Mouse (Mus musculus) kidney, embryonic 14.5 days (tissue): ENCODE measurements around the gene Psmd13. TPM values are rescaled to one million over a fixed set of nuclear protein-coding genes. Genes with fewer than 3 reads are reported as not detected.
A peak's percentile ranks its signal among the peaks of the same experiment; 100 is the strongest.
"Not testable (repeated sequence)": the region's sequence is repeated elsewhere in the genome, so short reads cannot be mapped to it uniquely, and the experiment has no call there.

Source experiments
- ATAC-seq: fragments of 200-750 bp; cut with Nextera tagmentation; 2 replicates; pipeline ENCODE4 v1.8.0; 2017; ENCODE audit warnings: moderate number of reproducible peaks, mild to moderate bottlenecking, moderate TSS enrichment, moderate library complexity; ENCODE audit not compliant: low FRiP score, low TSS enrichment
- H3K27ac ChIP-seq: fragments of 300-500 bp; sonication (generic); 2 replicates; pipeline ENCODE4 v1.5.1; 2014; ENCODE audit warnings: low read depth, mild to moderate bottlenecking, low read length, moderate library complexity, mixed read lengths
- H3K27me3 ChIP-seq: fragments of 300-500 bp; sonication (generic); 2 replicates; pipeline ENCODE4 v1.6.1; 2014; ENCODE audit warnings: mild to moderate bottlenecking, low read length; ENCODE audit not compliant: control insufficient read depth, insufficient read depth
- H3K36me3 ChIP-seq: fragments of 300-500 bp; sonication (generic); 2 replicates; pipeline ENCODE4 v1.6.1; 2014; ENCODE audit warnings: low read length, mixed read lengths; ENCODE audit not compliant: control insufficient read depth, insufficient read depth
- H3K4me1 ChIP-seq: fragments of 300-500 bp; sonication (generic); 2 replicates; pipeline ENCODE4 v1.6.1; 2014; ENCODE audit warnings: low read length, mixed read lengths; ENCODE audit not compliant: control insufficient read depth, insufficient read depth
- H3K4me2 ChIP-seq: fragments of 300-500 bp; sonication (generic); replicated peaks from 2 replicates; pipeline ENCODE4 v1.6.1; 2014; ENCODE audit warnings: low read depth, mild to moderate bottlenecking, low read length
- H3K4me3 ChIP-seq: fragments of 300-500 bp; sonication (generic); 2 replicates; pipeline ENCODE4 v1.5.1; 2014; ENCODE audit warnings: mild to moderate bottlenecking, low read length
- H3K9ac ChIP-seq: fragments of 300-500 bp; sonication (generic); 2 replicates; pipeline ENCODE4 v1.6.1; 2014; ENCODE audit warnings: low read depth, mild to moderate bottlenecking, low read length, moderate library complexity
- H3K9me3 ChIP-seq: fragments of 300-500 bp; sonication (generic); 2 replicates; pipeline ENCODE4 v1.6.1; 2016; ENCODE audit warnings: low read length; ENCODE audit not compliant: control insufficient read depth
- WGBS: fragments of 180-500 bp; shearing (Covaris S2); extraction: QIAGEN DNeasy Blood & Tissue Kit; methylation state at CpG from one replicate; pipeline ENCODE4 v1.1.7; 2014; 5-methylcytosine and 5-hydroxymethylcytosine counted together
- polyA plus RNA-seq: library from polyadenylated mRNA; unstranded; fragments of >200 nt; fragmentation: Nextera tagmentation; extraction: Ambion mirVana; gene quantifications from 2 replicates; pipeline ENCODE4 v1.2.1, GENCODE M21; 2014

The Psmd13 gene
- polyA plus RNA-seq, 1 experiment from 2014 or later, result 148 TPM

GRCm38 (mm10) chr7:140874224-140874623 lies 7.5 kb upstream of the Psmd13 start:
- Histone ChIP-seq H3K4me2 (no peak overlapping the region), H3K27ac (no peak overlapping the region), H3K27me3 (no peaks in the 10 kb centered on the region), H3K4me3 (no peak overlapping the region), H3K9ac (no peak overlapping the region), H3K9me3 (no peaks in the 10 kb centered on the region), H3K4me1 (no peaks in the 10 kb centered on the region), H3K36me3 (peaks cover 15% of the 10 kb centered on the region; the same call in 1 of the 2 replicates)
- no peak for ATAC-seq
- 90% methylated on average over 4 of the region's 4 CpGs for WGBS

- 86% methylated on average over 6 of the region's 6 CpGs for WGBS
- Histone ChIP-seq H3K9ac (no peak overlapping the region), H3K9me3 (no peaks in the 10 kb centered on the region)
Measured at GRCm38 (mm10) chr7:140877364-140877763, 4.4 kb upstream of the Psmd13 start.

GRCm38 (mm10) chr7:140879355-140879754 lies 2.4 kb upstream of the Psmd13 start:
- H3K27me3 ChIP-seq, result no peaks in the 10 kb centered on the region
- peaks cover 18% of the 10 kb centered on the region; the same call in 1 of the 2 replicates for H3K36me3 ChIP-seq
- H3K4me3 ChIP-seq, result no peak overlapping the region
- H3K9ac ChIP-seq, result no peak overlapping the region
- no peak overlapping the region for H3K4me2 ChIP-seq
- H3K27ac ChIP-seq, result no peak overlapping the region
- H3K4me1 ChIP-seq, result no peaks in the 10 kb centered on the region; the same call in 1 of the 2 replicates
- no peaks in the 10 kb centered on the region for H3K9me3 ChIP-seq
- no peak for ATAC-seq
- 94% methylated on average over 7 of the region's 7 CpGs for WGBS

More at GRCm38 (mm10) chr7:140877364-140877763, 4.4 kb upstream of the Psmd13 start:
- Histone ChIP-seq H3K4me3 (no peak overlapping the region), H3K36me3 (peaks cover 12% of the 10 kb centered on the region; the same call in 1 of the 2 replicates), H3K4me2 (no peak overlapping the region), H3K27ac (no peak overlapping the region), H3K4me1 (no peaks in the 10 kb centered on the region; the same call in 1 of the 2 replicates), H3K27me3 (no peaks in the 10 kb centered on the region)
- ATAC-seq, result no peak

DNA sequence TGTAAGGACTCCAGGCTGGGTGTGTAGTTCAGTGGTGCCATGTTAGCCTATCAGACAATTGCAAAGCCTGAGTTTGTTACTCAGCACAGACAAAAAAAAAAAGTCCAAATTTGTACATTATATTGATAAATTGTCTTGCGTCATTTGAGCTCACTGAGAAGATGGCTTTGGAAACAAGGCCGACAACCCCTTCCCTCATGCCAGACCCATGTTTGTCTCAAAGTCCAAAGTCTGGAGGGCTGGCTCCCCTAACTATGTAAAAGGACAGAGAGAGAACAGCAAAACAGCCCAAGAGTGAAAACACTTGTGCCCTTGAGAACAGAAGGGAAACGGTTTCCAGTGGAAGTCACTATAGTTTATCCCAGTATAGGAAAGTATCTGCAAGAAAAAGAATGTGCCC lies 1.3 kb upstream of the Psmd13 start:
- H3K4me3 ChIP-seq, result no peak overlapping the region
- H3K27ac ChIP-seq, result no peak overlapping the region
- H3K9ac ChIP-seq, result no peak overlapping the region
- ATAC-seq, result no peak
- no peak overlapping the region for H3K4me2 ChIP-seq
- H3K9me3 ChIP-seq, result no peaks in the 10 kb centered on the region
- H3K4me1 ChIP-seq, result no peaks in the 10 kb centered on the region; the same call in 1 of the 2 replicates
- 71% methylated on average over 3 of the region's 3 CpGs for WGBS
- no peaks in the 10 kb centered on the region for H3K27me3 ChIP-seq
- H3K36me3 ChIP-seq, result peaks cover 16% of the 10 kb centered on the region; the same call in 1 of the 2 replicates

DNA sequence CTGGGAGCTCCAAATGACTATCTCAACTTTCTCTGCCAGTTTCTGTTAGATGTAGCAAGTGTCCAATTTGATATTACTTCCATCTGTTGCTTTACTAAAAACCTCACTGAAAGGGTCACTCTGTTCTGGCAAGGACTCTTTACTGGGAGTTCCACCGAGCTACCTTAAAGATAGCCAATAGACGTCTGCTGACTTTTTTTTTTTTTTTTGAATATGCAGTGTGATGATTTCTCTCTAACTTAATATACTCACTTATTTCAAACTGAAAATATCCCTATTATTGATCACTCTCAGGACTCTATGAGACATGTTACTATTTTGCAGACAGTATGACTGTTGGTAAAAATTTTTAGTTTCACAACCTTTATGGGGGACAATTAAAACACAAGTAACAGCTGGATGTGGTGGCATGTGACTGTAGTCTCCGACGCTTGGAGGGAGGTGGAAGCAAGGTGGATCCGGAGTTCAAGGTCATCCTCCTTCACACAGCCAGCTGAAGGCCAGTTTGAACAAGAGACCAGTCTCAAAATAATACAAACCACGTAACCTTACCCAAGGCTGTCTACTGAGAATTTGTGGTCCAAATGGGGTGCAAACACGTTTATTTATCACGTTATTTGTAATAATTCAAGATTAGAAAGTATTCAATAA lies 778 bp upstream of the Psmd13 start:
- no peak for ATAC-seq
- Histone ChIP-seq H3K4me1 (no peaks in the 10 kb centered on the region; the same call in 1 of the 2 replicates), H3K4me2 (peak overlapping the region; percentile 78), H3K9ac (peak overlapping the region; percentile 78; the same call in 1 of the 2 replicates), H3K27me3 (no peaks in the 10 kb centered on the region), H3K27ac (peak overlapping the region; percentile 88; the same call in 1 of the 2 replicates), H3K36me3 (peaks cover 17% of the 10 kb centered on the region; the same call in 1 of the 2 replicates), H3K4me3 (peak overlapping the region; percentile 97), H3K9me3 (no peaks in the 10 kb centered on the region)
- 21% methylated on average over 8 of the region's 8 CpGs for WGBS

GRCm38 (mm10) chr7:140882469-140882803 lies 668 bp downstream of the Psmd13 start:
- peak overlapping the region; percentile 78 for H3K9ac ChIP-seq
- peak overlapping the region; percentile 78 for H3K4me2 ChIP-seq
- peaks cover 24% of the 10 kb centered on the region for H3K36me3 ChIP-seq
- under 1% methylated on average over 12 of the region's 12 CpGs for WGBS
- H3K9me3 ChIP-seq, result no peaks in the 10 kb centered on the region
- H3K4me3 ChIP-seq, result peak overlapping the region; percentile 97
- H3K4me1 ChIP-seq, result no peaks in the 10 kb centered on the region; the same call in 1 of the 2 replicates
- H3K27me3 ChIP-seq, result no peaks in the 10 kb centered on the region
- ATAC-seq, result peak; percentile 48; the same call in 1 of the 2 replicates
- peak overlapping the region; percentile 47; the same call in 1 of the 2 replicates for H3K27ac ChIP-seq

GRCm38 (mm10) chr7:140890636-140891035 lies 8.9 kb downstream of the Psmd13 start:
- not testable (repeated sequence) for H3K4me3 ChIP-seq, H3K4me1 ChIP-seq, ATAC-seq, H3K9me3 ChIP-seq, H3K27me3 ChIP-seq, H3K9ac ChIP-seq, H3K4me2 ChIP-seq, H3K27ac ChIP-seq
- H3K36me3 ChIP-seq, result peaks cover 74% of the 10 kb centered on the region
- WGBS, result 97% methylated on average over 16 of the region's 16 CpGs

DNA sequence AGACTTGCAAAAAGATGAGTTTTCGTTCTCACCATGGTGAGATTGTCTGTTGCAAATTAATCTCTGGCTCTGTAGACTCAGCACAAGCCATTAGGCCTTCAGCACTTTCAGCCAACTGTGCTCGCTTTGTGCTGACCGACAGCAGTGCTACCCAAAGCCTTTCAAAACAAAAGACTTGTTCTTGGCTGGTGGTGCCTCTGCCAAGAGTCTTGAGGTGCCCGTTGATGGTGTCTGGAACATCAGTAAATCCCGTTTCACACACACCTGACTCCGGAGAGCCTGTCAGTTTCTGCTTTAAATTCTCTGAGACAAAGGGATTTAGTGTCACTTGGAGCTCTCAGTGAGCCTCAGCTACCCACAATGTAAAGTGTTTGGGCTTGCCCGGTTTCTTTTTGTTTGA lies 12.3 kb downstream of the Psmd13 start:
- WGBS, result 91% methylated on average over 7 of the region's 7 CpGs
- H3K27me3 ChIP-seq, result no peaks in the 10 kb centered on the region
- H3K9me3 ChIP-seq, result no peaks in the 10 kb centered on the region
- peaks cover 68% of the 10 kb centered on the region for H3K36me3 ChIP-seq
- no peak overlapping the region for H3K9ac ChIP-seq
- no peak for ATAC-seq
- no peak overlapping the region for H3K4me2 ChIP-seq
- no peaks in the 10 kb centered on the region for H3K4me1 ChIP-seq
- H3K27ac ChIP-seq, result no peak overlapping the region
- H3K4me3 ChIP-seq, result no peak overlapping the region

DNA sequence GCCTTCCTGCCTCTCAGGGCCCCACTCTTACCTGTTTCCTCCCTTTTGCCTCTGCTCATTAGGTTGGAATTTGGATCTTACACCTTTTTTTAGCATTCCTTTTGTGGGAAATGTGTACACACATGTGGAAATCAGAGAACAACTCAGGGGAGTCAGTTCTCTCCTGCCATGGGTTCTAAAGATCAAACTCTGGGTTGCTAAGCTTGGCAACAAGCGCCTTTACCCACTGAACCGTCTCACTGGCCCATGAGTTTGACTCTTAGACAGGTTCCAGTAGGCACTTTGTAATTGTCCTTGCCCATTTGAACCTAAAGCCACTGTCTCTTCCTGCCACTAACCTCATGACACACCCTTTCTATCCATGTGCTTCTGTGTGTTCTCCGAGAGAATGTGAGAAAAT lies 12.8 kb downstream of the Psmd13 start:
- Histone ChIP-seq H3K4me1 (no peaks in the 10 kb centered on the region), H3K9ac (no peak overlapping the region), H3K9me3 (no peaks in the 10 kb centered on the region), H3K4me3 (no peak overlapping the region), H3K27me3 (no peaks in the 10 kb centered on the region), H3K36me3 (peaks cover 68% of the 10 kb centered on the region), H3K27ac (no peak overlapping the region), H3K4me2 (no peak overlapping the region)
- no peak for ATAC-seq
- WGBS, result 95% methylated on average over 3 of the region's 3 CpGs
